Mouse (Mus musculus) c-Kit-negative CD71-positive TER-119-positive erythroid progenitor cells, embryonic 14.5 days (primary cell): ENCODE measurements around the gene Zfp446.
"Not testable (repeated sequence)": the region's sequence is repeated elsewhere in the genome, so short reads cannot be mapped to it uniquely, and the experiment has no call there.

ENCODE experiments used
- DNase-seq: peaks from one replicate; pipeline ENCODE4 v3.0.0-alpha.2; 2013; ENCODE audit warnings: low read depth, low spot score

Zfp446 gene

GRCm38 (mm10) chr7:12977682-12978389, at the start of gene Zfp446:
Gene Zfp446 (plus strand): TSS chr7:12977848.
- DNase-seq, result peak; percentile 93

GRCm38 (mm10) chr7:12933615-12934140, 44.0 kb upstream of the Zfp446 start:
- no peak for DNase-seq

GRCm38 (mm10) chr7:12934808-12935207, 42.8 kb upstream of the Zfp446 start:
- no peak for DNase-seq

- not testable (repeated sequence) for DNase-seq
These were observed 40.3 kb upstream of the Zfp446 start for GRCm38 (mm10) chr7:12937254-12937803.

GRCm38 (mm10) chr7:12940599-12940998, 37.0 kb upstream of the Zfp446 start:
- no peak for DNase-seq

- no peak for DNase-seq
These were observed 34.2 kb upstream of the Zfp446 start for GRCm38 (mm10) chr7:12943488-12943887.

- DNase-seq, result peak; percentile 88
These were observed 28.4 kb upstream of the Zfp446 start for GRCm38 (mm10) chr7:12949032-12949871.

GRCm38 (mm10) chr7:12949872-12950229, 27.8 kb upstream of the Zfp446 start:
- no peak for DNase-seq

- DNase-seq, result no peak
These were observed 22.8 kb upstream of the Zfp446 start for GRCm38 (mm10) chr7:12954896-12955295.

GRCm38 (mm10) chr7:12957511-12957910, 20.1 kb upstream of the Zfp446 start:
- DNase-seq, result no peak

- no peak for DNase-seq
These were observed 18.7 kb upstream of the Zfp446 start for GRCm38 (mm10) chr7:12958948-12959347.

- DNase-seq, result no peak
These were observed 17.9 kb upstream of the Zfp446 start for GRCm38 (mm10) chr7:12959718-12960117.

- no peak for DNase-seq
These were observed 16.0 kb upstream of the Zfp446 start for GRCm38 (mm10) chr7:12961511-12962141.

GRCm38 (mm10) chr7:12965678-12966091, 12.0 kb upstream of the Zfp446 start, which contains the start of gene Zfp324:
Gene Zfp324 (plus strand): TSS chr7:12965838.
- DNase-seq, result peak; percentile 56

GRCm38 (mm10) chr7:12966104-12966845, 11.4 kb upstream of the Zfp446 start:
- DNase-seq, result peak; percentile 51

- no peak for DNase-seq
These were observed 6.7 kb upstream of the Zfp446 start for GRCm38 (mm10) chr7:12970906-12971305.

- no peak for DNase-seq
These were observed 1.5 kb downstream of the Zfp446 start for GRCm38 (mm10) chr7:12978931-12979722.

GRCm38 (mm10) chr7:12979776-12980175, 2.1 kb downstream of the Zfp446 start:
- DNase-seq, result no peak

- DNase-seq, result no peak
These were observed 2.6 kb downstream of the Zfp446 start for GRCm38 (mm10) chr7:12980291-12980690.

- DNase-seq, result peak; percentile 44
These were observed 8.1 kb downstream of the Zfp446 start for GRCm38 (mm10) chr7:12985724-12986123.
